Mouse (Mus musculus) ES-CJ7 (cell line): Measurements from ENCODE around the gene Apold1.

Source experiments
- DNase-seq: peaks from one replicate; pipeline ENCODE4 v3.0.0; 2011; ENCODE audit warnings: low read depth, low spot score

Gene Apold1

DNA sequence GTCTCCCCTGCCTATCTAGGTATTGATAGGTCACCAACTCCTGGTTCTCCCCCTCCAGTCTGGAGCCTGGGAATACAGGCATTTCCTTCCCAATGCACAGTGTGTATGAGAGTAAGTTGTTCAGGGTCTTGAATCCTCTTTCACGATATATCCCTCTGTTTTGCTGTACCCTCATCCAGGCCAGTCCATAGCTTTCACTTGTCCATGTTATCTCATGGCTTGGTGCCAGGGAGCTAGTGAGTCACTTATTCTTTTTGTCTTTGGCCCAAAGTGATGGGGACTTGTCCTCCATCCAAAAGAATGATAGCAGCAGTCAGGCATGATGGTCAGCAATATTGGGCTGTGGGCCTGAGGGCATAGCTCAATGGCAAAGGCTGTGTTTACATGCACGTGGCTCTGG is 45.2 kb downstream of the Apold1 start:
- DNase-seq, result no peak

DNA sequence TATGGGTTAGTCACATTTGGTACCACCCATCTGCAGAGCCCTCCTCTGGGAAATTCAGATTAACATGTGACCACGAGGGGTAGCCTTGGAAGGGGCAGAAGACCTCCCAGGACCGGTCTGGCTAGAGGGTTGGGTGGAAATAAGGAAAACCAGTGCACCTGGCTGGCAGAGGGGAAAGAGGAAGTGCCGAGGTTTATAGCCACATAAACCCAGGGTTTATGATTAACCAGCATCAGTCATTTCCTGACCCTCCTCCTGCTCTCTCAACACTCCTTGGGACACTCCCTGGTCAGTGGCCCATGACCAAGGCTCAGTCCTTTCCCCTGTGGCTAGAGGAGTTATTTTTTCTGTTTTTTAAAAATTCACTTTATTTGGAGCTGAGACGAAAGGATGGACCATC is 47.7 kb downstream of the Apold1 start:
- no peak for DNase-seq
